Mouse (Mus musculus) heart, postnatal 36 days (tissue): ENCODE results near the gene Shld1. TPM values are rescaled to one million over a fixed set of nuclear protein-coding genes. Genes with fewer than 3 reads are reported as not detected.
A peak's percentile ranks its signal among the peaks of the same experiment; 100 is the strongest.

ENCODE experiments used
- DNase-seq, 2 experiments: peaks; one replicate each; pipeline ENCODE4 v3.0.0; 2021 to 2022
- intact Hi-C: fragments of 180-260 bp; cut with DNase I; formaldehyde crosslinking; loops from one replicate; pipeline ENCODE4 v1.15.1; 2025
- total RNA-seq, 2 experiments: library from RNA; stranded (reverse); gene quantifications; 2 replicates each; pipeline ENCODE4 v1.2.3; 2021

Shld1 gene
- total RNA-seq, 2 experiments from 2014 or later = 49.3 to 59.3 TPM

- intact Hi-C loops = loop anchor here (10.0 kb wide), 1 partner anchor 267 kb away; no protein-coding TSS in a partner anchor
- DNase-seq = peak; percentile 85
Observed at GRCm38 (mm10) chr2:132781439-132782068, 94.8 kb downstream of the Shld1 start.

- intact Hi-C loops = loop anchor here (10.0 kb wide), 1 partner anchor 269 kb away; no protein-coding TSS in a partner anchor
Observed at GRCm38 (mm10) chr2:132784039-132784438, 97.3 kb downstream of the Shld1 start.

GRCm38 (mm10) chr2:132793441-132794203, 106.9 kb downstream of the Shld1 start:
- intact Hi-C loops = no loop called here

More at GRCm38 (mm10) chr2:132784039-132784438, 97.3 kb downstream of the Shld1 start:
- DNase-seq = no peak

GRCm38 (mm10) chr2:132794204-132794586, 107.5 kb downstream of the Shld1 start:
- DNase-seq = no peak
- intact Hi-C loops = no loop called here

More at GRCm38 (mm10) chr2:132793441-132794203, 106.9 kb downstream of the Shld1 start:
- DNase-seq = no peak

Other genes starting within 250 kb of the Shld1 start
- 100 to 1,000 TPM; 251 to 323 TPM for gene Gpcpd1, start 99.2 kb upstream of the Shld1 start, total RNA-seq
- under 1 TPM; 0.16 to 0.61 TPM for gene Chgb, start 94.3 kb downstream of the Shld1 start, total RNA-seq
- gene Trmt6, start 129.1 kb downstream of the Shld1 start, total RNA-seq = 1 to 10 TPM; 6.9 to 7.0 TPM
- gene Mcm8, start 129.2 kb downstream of the Shld1 start, total RNA-seq = 1 to 10 TPM; 1.8 to 2.4 TPM
- gene Crls1, start 159.7 kb downstream of the Shld1 start, total RNA-seq = 10 to 100 TPM; 18.0 to 18.9 TPM
- gene Lrrn4, start 194.0 kb downstream of the Shld1 start, total RNA-seq = 1 to 10 TPM; 5.0 to 9.0 TPM